Comparison of ENCODE assay signal across 8 mouse cellular contexts in the genomic region with DNA sequence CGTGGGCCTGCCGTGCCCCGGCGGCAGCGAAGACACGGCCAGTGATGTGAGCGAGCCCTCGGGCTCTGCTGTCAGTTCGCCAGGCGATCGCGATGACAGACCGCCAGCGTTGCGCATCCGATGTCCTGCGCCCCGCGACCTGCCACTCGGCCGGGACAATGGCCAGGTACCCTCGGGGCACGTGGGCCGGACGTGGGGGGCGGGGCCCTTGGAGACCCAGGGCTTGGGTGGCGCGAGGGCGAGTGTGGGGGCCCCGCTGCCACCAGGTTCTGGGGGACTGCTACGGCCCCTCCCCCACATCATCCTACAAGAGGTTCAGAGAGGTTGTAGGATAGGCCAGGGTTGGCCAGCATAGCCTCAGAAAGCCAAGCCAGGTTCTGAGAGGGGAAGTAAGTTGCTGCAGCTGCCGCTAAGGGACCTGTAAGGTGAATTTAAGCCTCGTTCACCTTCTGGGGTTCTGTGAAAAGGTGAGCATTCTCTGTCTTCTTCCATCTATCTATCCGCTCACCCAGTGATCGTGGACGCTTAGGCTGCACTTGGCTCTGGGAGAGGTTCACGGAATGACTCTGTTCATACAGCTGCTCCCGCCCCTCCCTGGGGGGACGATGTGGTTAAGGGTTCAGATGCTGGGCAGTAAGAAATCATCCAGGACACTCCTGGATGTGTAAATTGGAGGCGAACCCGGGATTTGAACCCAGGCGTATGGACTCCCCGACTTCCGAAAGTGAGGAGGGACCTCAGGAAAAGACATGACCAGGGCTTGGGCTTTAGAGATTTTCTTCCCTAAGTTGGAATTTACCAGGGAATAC. TPM values are rescaled to one million over a fixed set of nuclear protein-coding genes. Genes with fewer than 3 reads are reported as not detected.
DNase-seq lines count a peak whose midpoint lies in the region; ATAC-seq lines count a peak whose summit lies in the region.

No protein-coding gene starts in this region.

- H3K27ac ChIP-seq in limb, embryonic 10.5 days = no peak overlapping the region
- no peak overlapping the region for H3K27ac ChIP-seq in stomach, embryonic 16.5 days (ENCODE audit: low read length)

- H3K4me3 ChIP-seq in limb, embryonic 10.5 days = peak overlapping the region; percentile 54
- peak overlapping the region; percentile 42 for H3K4me3 ChIP-seq in stomach, embryonic 16.5 days (replicated peaks; ENCODE audit: low read length)

- peaks cover 71% of the 10 kb centered on the region for H3K27me3 ChIP-seq in limb, embryonic 10.5 days (ENCODE audit: low read depth, poor library complexity, severe bottlenecking)
- peaks cover 70% of the 10 kb centered on the region for H3K27me3 ChIP-seq in stomach, embryonic 16.5 days (ENCODE audit: control insufficient read depth, insufficient read depth, low read length)

- H3K4me2 ChIP-seq in stomach, embryonic 16.5 days (ENCODE audit: low read depth, low read length) = peak overlapping the region; percentile 59

- H3K36me3 ChIP-seq in limb, embryonic 10.5 days = no peaks in the 10 kb centered on the region
- no peaks in the 10 kb centered on the region for H3K36me3 ChIP-seq in stomach, embryonic 16.5 days (ENCODE audit: control insufficient read depth, insufficient read depth, low read length)

- peak; percentile 75 for DNase-seq in cerebellum, adult 11 months
- peak; percentile 25 for DNase-seq in retina, embryonic 14.5 days (ENCODE audit: low spot score)
- DNase-seq in retina, postnatal 1 day = no peak
- DNase-seq in limb, embryonic 10.5 days (ENCODE audit: low spot score) = peak; percentile 43
- DNase-seq in kidney, postnatal 25 days = no peak

- no peak overlapping the region for H3K9ac ChIP-seq in stomach, embryonic 16.5 days (ENCODE audit: low read length)

- 10% methylated on average over 44 of the region's 44 CpGs for WGBS in limb, embryonic 10.5 days
- 11% methylated on average over 44 of the region's 44 CpGs for WGBS in stomach, embryonic 16.5 days

- ATAC-seq in cerebellum, adult (ENCODE audit: insufficient number of reproducible peaks, low FRiP score, low TSS enrichment) = no peak
- ATAC-seq in stomach, embryonic 16.5 days (ENCODE audit: insufficient read depth, low FRiP score) = no peak
- no peak for ATAC-seq in CD4-positive, CD25-positive, alpha-beta regulatory T cell, adult 4 months

- H3K4me1 ChIP-seq in limb, embryonic 10.5 days = peaks cover 60% of the 10 kb centered on the region
- H3K4me1 ChIP-seq in stomach, embryonic 16.5 days (ENCODE audit: control insufficient read depth, insufficient read depth, low read length) = peaks cover 14% of the 10 kb centered on the region

- H3K9me3 ChIP-seq in limb, embryonic 10.5 days (replicated peaks) = no peaks in the 10 kb centered on the region
- no peaks in the 10 kb centered on the region for H3K9me3 ChIP-seq in stomach, embryonic 16.5 days (replicated peaks; ENCODE audit: control insufficient read depth, low read length)

RNA-seq across cellular contexts. Expression of gene Crmp1, which starts 0.8 kb away (rescaled TPM):
- 61.8 and 91.8 TPM in 2 replicates for polyA plus RNA-seq in limb, embryonic 10.5 days (2016; fragmentation: Nextera tagmentation; extraction: Ambion mirVana)
- 23.8 and 24.0 TPM in 2 replicates for polyA plus RNA-seq in stomach, embryonic 16.5 days (2015; fragmentation: Nextera tagmentation; extraction: Ambion mirVana)
- 10 to 100 TPM; 10.1 to 13.9 TPM for polyA plus RNA-seq in CD4-positive, CD25-positive, alpha-beta regulatory T cell, adult 4 months (2017; shearing (Covaris generic))

Comparison
In these comparisons a context has a peak if more than half of its experiments do, and no peak if none do; other contexts are left out.
1. DNase-seq: peak in cerebellum, adult 11 months (single experiment), retina, embryonic 14.5 days (single experiment) and limb, embryonic 10.5 days (single experiment); none in retina, postnatal 1 day (single experiment) and kidney, postnatal 25 days (0 of 2).